Mouse (Mus musculus) intestine, embryonic 14.5 days (tissue): ENCODE measurements around the gene Sfxn1. TPM values are rescaled to one million over a fixed set of nuclear protein-coding genes. Genes with fewer than 3 reads are reported as not detected.

Source experiments
- ATAC-seq: fragments of 200-750 bp; cut with Nextera tagmentation; replicated peaks from 2 replicates; pipeline ENCODE4 v1.8.0; 2017; ENCODE audit warnings: low read depth, moderate number of reproducible peaks, moderate TSS enrichment, moderate library complexity; ENCODE audit not compliant: low FRiP score, low TSS enrichment
- DNase-seq: peaks from one replicate; pipeline ENCODE4 v3.0.0-alpha.2; 2018; ENCODE audit warnings: low spot score
- H3K27ac ChIP-seq: fragments of 300-500 bp; sonication (generic); 2 replicates; pipeline ENCODE4 v1.5.1; 2014; ENCODE audit warnings: low read depth, mild to moderate bottlenecking, control low read depth
- H3K27me3 ChIP-seq: fragments of 300-500 bp; sonication (generic); replicated peaks from 2 replicates; pipeline ENCODE4 v1.6.1; 2014; ENCODE audit warnings: low read length, control low read depth; ENCODE audit not compliant: control insufficient read depth, insufficient read depth
- H3K36me3 ChIP-seq: fragments of 300-500 bp; sonication (generic); 2 replicates; pipeline ENCODE4 v1.6.1; 2014; ENCODE audit warnings: low read length, control low read depth; ENCODE audit not compliant: control insufficient read depth, insufficient read depth
- H3K4me1 ChIP-seq: fragments of 300-500 bp; sonication (generic); replicated peaks from 2 replicates; pipeline ENCODE4 v1.6.1; 2014; ENCODE audit warnings: low read length, control low read depth, mixed read lengths; ENCODE audit not compliant: control insufficient read depth, insufficient read depth
- H3K4me2 ChIP-seq: fragments of 300-500 bp; sonication (generic); 2 replicates; pipeline ENCODE4 v1.6.1; 2014; ENCODE audit warnings: low read length
- H3K4me3 ChIP-seq: fragments of 300-500 bp; sonication (generic); 2 replicates; pipeline ENCODE4 v1.5.1; 2014; ENCODE audit warnings: low read depth, low read length, control low read depth, mixed read lengths
- H3K9ac ChIP-seq: fragments of 300-500 bp; sonication (generic); 2 replicates; pipeline ENCODE4 v1.6.1; 2014; ENCODE audit warnings: mild to moderate bottlenecking, low read length
- H3K9me3 ChIP-seq: fragments of 300-500 bp; sonication (generic); 2 replicates; pipeline ENCODE4 v1.6.1; 2016; ENCODE audit warnings: low read length, control low read depth; ENCODE audit not compliant: control insufficient read depth
- WGBS: fragments of 180-500 bp; shearing (Covaris S2); extraction: QIAGEN DNeasy Blood & Tissue Kit; methylation state at CpG from one replicate; pipeline ENCODE4 v1.1.7; 2014; 5-methylcytosine and 5-hydroxymethylcytosine counted together
- polyA plus RNA-seq: library from polyadenylated mRNA; unstranded; fragments of >200 nt; fragmentation: Nextera tagmentation; extraction: Ambion mirVana; gene quantifications from 2 replicates; pipeline ENCODE4 v1.2.1, GENCODE M21; 2014

Sfxn1 gene
- polyA plus RNA-seq, 1 experiment from 2014 or later, result 87.8 TPM

- Histone ChIP-seq H3K4me1 (0 out of 2 replicates have a peak, but pooled peaks cover 2% of the 10 kb centered on the region), H3K9me3 (no peaks in the 10 kb centered on the region), H3K4me2 (no peak overlapping the region), H3K9ac (no peak overlapping the region), H3K4me3 (no peak overlapping the region), H3K27me3 (peaks cover 38% of the 10 kb centered on the region), H3K36me3 (no peaks in the 10 kb centered on the region), H3K27ac (no peak overlapping the region)
- ATAC-seq, result no peak
- DNase-seq, result no peak
- WGBS, result 64% methylated on average over 7 of the region's 7 CpGs
Measured at GRCm38 (mm10) chr13:54051641-54052040, 20.0 kb upstream of the Sfxn1 start.

- Histone ChIP-seq H3K27ac (no peak overlapping the region), H3K9me3 (no peaks in the 10 kb centered on the region), H3K4me2 (peak overlapping the region; percentile 90), H3K4me3 (peak overlapping the region; percentile 40), H3K4me1 (0 out of 2 replicates have a peak, but pooled peaks cover 2% of the 10 kb centered on the region), H3K9ac (no peak overlapping the region), H3K27me3 (peaks cover 42% of the 10 kb centered on the region), H3K36me3 (no peaks in the 10 kb centered on the region)
- WGBS, result under 1% methylated on average over 20 of the region's 20 CpGs
- no peak; the same call in 1 of the 2 replicates for ATAC-seq
- no peak for DNase-seq
Measured at GRCm38 (mm10) chr13:54054962-54055361, 16.7 kb upstream of the Sfxn1 start.

- peaks cover 39% of the 10 kb centered on the region for H3K27me3 ChIP-seq
- ATAC-seq, result peak; percentile 71
- 0 out of 2 replicates have a peak within 1 kb of the TSS, but pooled peaks have one; percentile 16 for H3K9ac ChIP-seq
- H3K4me2 ChIP-seq, result peak within 1 kb of the TSS; percentile 90
- peak within 1 kb of the TSS; percentile 40 for H3K4me3 ChIP-seq
- H3K4me1 ChIP-seq, result 0 out of 2 replicates have a peak, but pooled peaks cover 2% of the 10 kb centered on the region
- H3K27ac ChIP-seq, result no peak within 1 kb of the TSS
- under 1% methylated on average over 31 of the region's 31 CpGs for WGBS
- no peaks in the 10 kb centered on the region for H3K36me3 ChIP-seq
- H3K9me3 ChIP-seq, result no peaks in the 10 kb centered on the region
- peak; percentile 87 for DNase-seq
Measured at GRCm38 (mm10) chr13:54055448-54055861, 16.2 kb upstream of the Sfxn1 start, which contains the start of gene Drd1. Gene Drd1 (minus strand): TSS chr13:54055705.

- no peak for ATAC-seq
- 81% methylated on average over 3 of the region's 3 CpGs for WGBS
- H3K9ac ChIP-seq, result no peak overlapping the region
Measured at GRCm38 (mm10) chr13:54062068-54062467, 9.6 kb upstream of the Sfxn1 start.

GRCm38 (mm10) chr13:54063292-54063691 lies 8.4 kb upstream of the Sfxn1 start:
- Histone ChIP-seq H3K27ac (no peak overlapping the region), H3K4me3 (no peak overlapping the region), H3K27me3 (0 out of 2 replicates have a peak, but pooled peaks cover 2% of the 10 kb centered on the region), H3K9ac (no peak overlapping the region), H3K36me3 (no peaks in the 10 kb centered on the region), H3K9me3 (no peaks in the 10 kb centered on the region), H3K4me2 (no peak overlapping the region), H3K4me1 (no peaks in the 10 kb centered on the region)
- no peak for ATAC-seq
- no peak for DNase-seq
- WGBS, result 4% methylated on average over 3 of the region's 3 CpGs

More at GRCm38 (mm10) chr13:54062068-54062467, 9.6 kb upstream of the Sfxn1 start:
- Histone ChIP-seq H3K4me2 (no peak overlapping the region), H3K9me3 (no peaks in the 10 kb centered on the region), H3K36me3 (no peaks in the 10 kb centered on the region), H3K27ac (no peak overlapping the region), H3K27me3 (0 out of 2 replicates have a peak, but pooled peaks cover 4% of the 10 kb centered on the region), H3K4me3 (no peak overlapping the region), H3K4me1 (no peaks in the 10 kb centered on the region)
- DNase-seq, result no peak

- DNase-seq (no peak), ATAC-seq (no peak)
- Histone ChIP-seq H3K4me1 (no peaks in the 10 kb centered on the region), H3K27ac (no peak overlapping the region), H3K4me2 (no peak overlapping the region), H3K9me3 (no peaks in the 10 kb centered on the region), H3K9ac (no peak overlapping the region), H3K27me3 (no peaks in the 10 kb centered on the region), H3K36me3 (no peaks in the 10 kb centered on the region), H3K4me3 (no peak overlapping the region)
- 77% methylated on average over 3 of the region's 3 CpGs for WGBS
Measured at GRCm38 (mm10) chr13:54066081-54066746, 5.5 kb upstream of the Sfxn1 start.

- H3K9ac ChIP-seq, result no peak overlapping the region
- no peak overlapping the region for H3K4me2 ChIP-seq
- no peak for DNase-seq
- H3K9me3 ChIP-seq, result no peaks in the 10 kb centered on the region
- no peaks in the 10 kb centered on the region for H3K36me3 ChIP-seq
- no peak overlapping the region for H3K4me3 ChIP-seq
- no peaks in the 10 kb centered on the region for H3K27me3 ChIP-seq
- no peak for ATAC-seq
- no peak overlapping the region for H3K27ac ChIP-seq
- H3K4me1 ChIP-seq, result peaks cover 4% of the 10 kb centered on the region; the same call in 1 of the 2 replicates
- WGBS, result 50% methylated on average over 6 of the region's 6 CpGs
Measured at GRCm38 (mm10) chr13:54067617-54068166, 4.0 kb upstream of the Sfxn1 start.

GRCm38 (mm10) chr13:54071011-54071410 lies 658 bp upstream of the Sfxn1 start:
- 92% methylated on average over 9 of the region's 9 CpGs for WGBS
- H3K4me2 ChIP-seq, result no peak overlapping the region

More at GRCm38 (mm10) chr13:54071011-54071410, 658 bp upstream of the Sfxn1 start:
- Histone ChIP-seq H3K9ac (no peak overlapping the region), H3K9me3 (no peaks in the 10 kb centered on the region), H3K27ac (no peak overlapping the region), H3K4me3 (no peak overlapping the region), H3K27me3 (no peaks in the 10 kb centered on the region), H3K36me3 (no peaks in the 10 kb centered on the region), H3K4me1 (peaks cover 7% of the 10 kb centered on the region; the same call in 1 of the 2 replicates)
- DNase-seq (no peak), ATAC-seq (no peak)
